Mouse (Mus musculus): ENCODE measurements around the gene Exosc7. TPM values are rescaled to one million over a fixed set of nuclear protein-coding genes. Genes with fewer than 3 reads are reported as not detected.
A peak's percentile ranks its signal among the peaks of the same experiment; 100 is the strongest.

The Exosc7 gene
- polyA plus RNA-seq, 1 experiment from 2014 or later: 110 TPM

DNA sequence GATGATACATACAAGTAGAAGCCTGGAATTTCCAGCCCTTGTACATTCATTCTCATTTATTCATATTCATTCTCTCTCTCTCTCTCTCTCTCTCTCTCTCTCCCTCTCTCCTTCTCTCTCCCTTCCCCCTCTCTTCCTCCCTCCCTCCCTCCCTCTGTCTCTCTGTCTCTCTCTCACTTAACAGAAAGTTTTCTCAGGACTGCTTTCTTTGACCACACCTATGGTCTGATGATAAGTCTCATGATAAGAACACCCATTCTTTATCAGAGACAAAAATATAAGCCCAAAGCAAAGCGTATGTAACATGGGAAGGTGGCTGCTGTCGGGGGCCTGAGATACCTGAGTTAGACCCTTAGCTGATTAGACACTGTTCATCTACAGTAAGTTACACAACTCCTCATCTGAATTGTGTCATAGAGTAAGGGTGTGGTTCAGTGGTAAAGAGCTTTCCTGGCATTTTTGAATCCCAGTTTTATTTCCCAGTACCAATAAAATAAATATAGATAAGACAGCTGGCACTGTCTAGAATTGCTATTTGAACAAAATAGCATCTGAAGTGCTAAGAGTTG is 11.5 kb downstream of the Exosc7 start:
- WGBS: 97% methylated on average over 2 of the region's 2 CpGs
- no peak for ATAC-seq (ENCODE audit: insufficient read depth, low FRiP score, low TSS enrichment)
- Histone ChIP-seq H3K4me3 (ENCODE audit: low read depth, low read length) (no peak overlapping the region), H3K4me1 (ENCODE audit: control insufficient read depth, insufficient read depth, low read length) (no peaks in the 10 kb centered on the region), H3K36me3 (ENCODE audit: control insufficient read depth, insufficient read depth, low read length) (peaks cover 13% of the 10 kb centered on the region), H3K9me3 (ENCODE audit: control insufficient read depth, low read length) (no peaks in the 10 kb centered on the region), H3K27ac (ENCODE audit: low read depth, low read length) (no peak overlapping the region), H3K4me2 (ENCODE audit: low read depth) (no peak overlapping the region), H3K9ac (ENCODE audit: low read length) (no peak overlapping the region), H3K27me3 (ENCODE audit: control insufficient read depth, insufficient read depth, low read length) (no peaks in the 10 kb centered on the region)
- DNase-seq (ENCODE audit: low spot score): no peak

DNA sequence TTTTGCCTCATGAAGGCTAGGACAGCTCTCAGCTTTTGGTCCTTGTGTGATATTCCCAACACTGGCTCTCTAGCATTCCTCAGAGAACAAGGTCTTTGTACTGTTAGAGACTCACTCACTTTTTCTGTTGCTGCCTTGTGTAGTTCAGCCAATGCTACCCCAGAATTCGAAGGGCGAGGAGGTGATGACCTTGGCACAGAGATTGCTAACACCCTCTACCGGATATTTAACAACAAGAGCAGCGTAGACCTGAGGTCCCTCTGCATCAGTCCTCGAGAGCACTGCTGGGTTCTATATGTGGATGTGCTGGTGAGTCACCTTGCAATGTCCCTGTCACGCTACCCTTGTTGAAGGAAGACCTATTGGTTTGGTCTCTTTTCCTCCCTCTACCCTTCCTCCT is 14.6 kb downstream of the Exosc7 start:
- Histone ChIP-seq H3K9me3 (ENCODE audit: control insufficient read depth, low read length) (no peaks in the 10 kb centered on the region), H3K4me1 (ENCODE audit: control insufficient read depth, insufficient read depth, low read length) (no peaks in the 10 kb centered on the region), H3K4me3 (ENCODE audit: low read depth, low read length) (no peak overlapping the region), H3K27ac (ENCODE audit: low read depth, low read length) (no peak overlapping the region), H3K27me3 (ENCODE audit: control insufficient read depth, insufficient read depth, low read length) (no peaks in the 10 kb centered on the region), H3K36me3 (ENCODE audit: control insufficient read depth, insufficient read depth, low read length) (peaks cover 17% of the 10 kb centered on the region), H3K9ac (ENCODE audit: low read length) (no peak overlapping the region), H3K4me2 (ENCODE audit: low read depth) (no peak overlapping the region)
- WGBS: 96% methylated on average over 6 of the region's 6 CpGs
- DNase-seq (ENCODE audit: low spot score): no peak
- ATAC-seq (ENCODE audit: insufficient read depth, low FRiP score, low TSS enrichment): no peak

DNA sequence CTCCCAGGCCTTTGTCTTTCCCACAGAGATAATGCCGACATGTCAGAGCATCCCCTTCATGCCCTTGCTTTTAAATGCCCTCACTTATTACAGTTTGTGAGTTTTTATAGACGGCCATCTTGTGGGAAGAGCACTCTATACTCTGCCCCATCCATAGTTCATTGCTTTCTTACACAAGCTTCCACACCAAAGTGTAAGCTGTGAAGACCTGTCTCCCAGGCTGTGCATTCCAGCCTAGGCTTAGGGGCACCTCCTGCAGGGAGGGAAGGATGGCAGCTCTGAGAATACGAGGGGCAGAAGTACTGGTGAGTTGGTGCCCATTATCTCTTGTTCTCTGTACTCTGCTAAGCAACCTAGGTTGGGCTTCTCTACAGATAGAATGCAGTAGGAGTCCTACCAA is 20.0 kb downstream of the Exosc7 start:
- H3K4me3 ChIP-seq (ENCODE audit: low read depth, low read length): no peak overlapping the region

DNA sequence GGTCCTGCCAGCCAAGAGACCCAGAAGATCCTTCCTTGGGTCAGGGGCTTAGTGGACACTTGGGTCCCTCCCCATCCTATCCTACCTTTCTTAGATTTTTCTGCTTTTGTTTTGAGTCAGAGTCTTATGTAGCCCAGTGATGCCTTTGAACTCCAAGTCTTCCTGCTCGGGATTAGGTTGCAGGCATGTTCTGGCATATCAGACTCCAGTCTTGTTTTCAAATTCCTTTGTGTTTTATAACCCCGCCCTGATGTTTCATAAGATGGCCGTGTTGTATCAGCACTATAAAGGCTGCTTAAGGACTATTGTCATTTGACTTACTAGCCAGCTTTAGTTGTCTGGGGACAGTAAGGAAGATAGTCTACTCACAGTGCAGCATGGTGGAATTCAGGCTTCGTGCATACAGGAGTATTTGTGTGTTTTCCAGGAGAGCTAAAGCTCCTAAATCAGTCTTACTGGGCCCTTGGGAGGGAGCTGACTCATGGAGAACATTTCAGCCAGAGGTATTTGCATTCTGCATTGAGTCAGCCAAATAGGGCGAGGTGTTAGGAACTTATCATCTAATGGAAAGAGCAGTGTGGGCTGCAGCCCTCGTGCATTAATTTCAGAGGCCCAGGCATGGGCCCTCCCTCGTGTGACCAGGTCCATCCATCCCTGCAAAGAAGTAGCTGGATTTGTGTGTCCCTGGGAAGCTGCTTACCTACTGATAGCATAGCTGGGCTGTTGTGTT is 24.1 kb downstream of the Exosc7 start:
- H3K27ac ChIP-seq (ENCODE audit: low read depth, low read length): no peak overlapping the region
- WGBS: 85% methylated on average over 7 of the region's 7 CpGs
- no peaks in the 10 kb centered on the region for H3K4me1 ChIP-seq (ENCODE audit: control insufficient read depth, insufficient read depth, low read length)
- H3K27me3 ChIP-seq (ENCODE audit: control insufficient read depth, insufficient read depth, low read length): no peaks in the 10 kb centered on the region
- H3K4me3 ChIP-seq (ENCODE audit: low read depth, low read length): no peak overlapping the region
- ATAC-seq (ENCODE audit: insufficient read depth, low FRiP score, low TSS enrichment) (no peak), DNase-seq (ENCODE audit: low spot score) (no peak)
- H3K9ac ChIP-seq (ENCODE audit: low read length): no peak overlapping the region
- no peak overlapping the region for H3K4me2 ChIP-seq (ENCODE audit: low read depth)
- H3K36me3 ChIP-seq (ENCODE audit: control insufficient read depth, insufficient read depth, low read length): peaks cover 14% of the 10 kb centered on the region
- H3K9me3 ChIP-seq (ENCODE audit: control insufficient read depth, low read length): no peaks in the 10 kb centered on the region

More for the DNA sequence above, 20.0 kb downstream of the Exosc7 start:
- Histone ChIP-seq H3K9ac (ENCODE audit: low read length) (no peak overlapping the region), H3K27me3 (ENCODE audit: control insufficient read depth, insufficient read depth, low read length) (no peaks in the 10 kb centered on the region), H3K4me2 (ENCODE audit: low read depth) (no peak overlapping the region), H3K9me3 (ENCODE audit: control insufficient read depth, low read length) (no peaks in the 10 kb centered on the region), H3K27ac (ENCODE audit: low read depth, low read length) (no peak overlapping the region), H3K36me3 (ENCODE audit: control insufficient read depth, insufficient read depth, low read length) (peaks cover 20% of the 10 kb centered on the region), H3K4me1 (ENCODE audit: control insufficient read depth, insufficient read depth, low read length) (no peaks in the 10 kb centered on the region)
- DNase-seq (ENCODE audit: low spot score) (no peak), ATAC-seq (ENCODE audit: insufficient read depth, low FRiP score, low TSS enrichment) (no peak)
- WGBS: 93% methylated on average over 3 of the region's 3 CpGs

DNA sequence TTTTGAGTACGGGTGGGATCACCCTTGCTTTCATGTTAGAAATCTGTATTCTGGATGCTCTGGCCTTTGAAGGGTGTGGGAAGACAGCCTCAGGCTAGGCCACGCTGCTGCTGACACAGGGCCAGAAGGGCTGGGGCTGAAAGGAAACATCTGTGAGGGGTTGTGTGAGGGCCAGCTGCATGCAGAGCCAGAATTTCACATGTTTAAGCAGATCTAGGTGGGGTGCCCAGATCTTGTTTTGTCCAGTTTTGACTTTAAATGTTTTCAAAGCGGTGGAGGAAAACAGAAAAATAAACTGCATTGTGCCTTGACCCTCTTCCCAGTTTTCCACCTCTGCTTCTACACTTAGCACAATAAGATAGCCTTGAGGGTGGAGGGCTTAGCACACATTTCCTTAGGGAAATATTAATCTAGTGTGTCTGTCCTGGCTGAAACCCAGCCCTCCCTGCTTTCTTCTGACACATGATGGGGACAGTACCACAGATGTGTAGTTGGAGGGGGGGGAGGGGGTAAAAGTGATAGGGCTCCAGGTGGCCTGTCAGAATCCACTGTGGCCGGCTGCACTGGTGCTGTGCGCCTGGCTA is 26.0 kb downstream of the Exosc7 start:
- Histone ChIP-seq H3K27ac (ENCODE audit: low read depth, low read length) (no peak overlapping the region), H3K4me3 (ENCODE audit: low read depth, low read length) (no peak overlapping the region), H3K36me3 (ENCODE audit: control insufficient read depth, insufficient read depth, low read length) (peaks cover 5% of the 10 kb centered on the region), H3K9ac (ENCODE audit: low read length) (no peak overlapping the region), H3K27me3 (ENCODE audit: control insufficient read depth, insufficient read depth, low read length) (no peaks in the 10 kb centered on the region), H3K4me2 (ENCODE audit: low read depth) (no peak overlapping the region), H3K4me1 (ENCODE audit: control insufficient read depth, insufficient read depth, low read length) (no peaks in the 10 kb centered on the region), H3K9me3 (ENCODE audit: control insufficient read depth, low read length) (no peaks in the 10 kb centered on the region)
- ATAC-seq (ENCODE audit: insufficient read depth, low FRiP score, low TSS enrichment): peak; percentile 60; the same call in 1 of the 2 replicates
- DNase-seq (ENCODE audit: low spot score): no peak
- 68% methylated on average over 5 of the region's 5 CpGs for WGBS

DNA sequence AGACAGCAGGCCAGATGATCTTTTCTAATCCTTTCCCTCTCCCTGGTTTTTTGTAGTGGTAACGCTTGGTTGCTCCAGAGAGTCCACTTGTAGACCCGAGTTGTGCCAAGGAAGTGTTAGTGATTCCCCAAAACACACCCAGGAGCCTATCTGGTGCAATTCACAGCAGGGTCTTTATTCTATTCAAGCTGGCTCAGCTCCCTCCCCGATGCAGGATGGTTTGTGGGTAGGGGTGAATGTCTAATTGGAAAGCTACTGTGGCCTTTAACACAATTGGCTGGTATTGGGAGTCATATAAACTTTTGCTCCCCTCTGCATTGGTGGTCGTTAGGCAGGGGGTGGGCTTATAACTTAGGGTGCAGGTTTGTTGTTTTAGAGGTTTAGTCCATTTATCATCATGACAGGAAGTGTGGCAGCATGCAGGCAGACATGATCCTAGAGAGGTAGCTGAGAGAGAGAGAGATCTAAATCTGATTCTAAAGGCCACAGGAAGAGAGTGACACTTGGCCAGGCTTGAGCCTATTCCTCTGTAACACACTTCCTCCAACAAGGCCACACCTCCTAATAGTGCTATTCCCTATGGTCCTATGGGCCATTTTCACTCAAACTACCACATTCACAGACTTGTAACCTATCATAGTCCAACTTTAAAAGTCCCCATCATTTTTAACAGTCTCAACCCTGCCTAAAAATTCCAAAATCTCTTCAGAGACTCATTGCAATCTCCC is 27.0 kb downstream of the Exosc7 start:
- no peaks in the 10 kb centered on the region for H3K4me1 ChIP-seq (ENCODE audit: control insufficient read depth, insufficient read depth, low read length)
- ATAC-seq (ENCODE audit: insufficient read depth, low FRiP score, low TSS enrichment) (no peak), DNase-seq (ENCODE audit: low spot score) (no peak)
- WGBS: 85% methylated on average over 4 of the region's 4 CpGs
- H3K4me3 ChIP-seq (ENCODE audit: low read depth, low read length): no peak overlapping the region
- no peak overlapping the region for H3K27ac ChIP-seq (ENCODE audit: low read depth, low read length)
- H3K9ac ChIP-seq (ENCODE audit: low read length): no peak overlapping the region
- no peaks in the 10 kb centered on the region for H3K9me3 ChIP-seq (ENCODE audit: control insufficient read depth, low read length)
- H3K36me3 ChIP-seq (ENCODE audit: control insufficient read depth, insufficient read depth, low read length): peaks cover 2% of the 10 kb centered on the region
- no peaks in the 10 kb centered on the region for H3K27me3 ChIP-seq (ENCODE audit: control insufficient read depth, insufficient read depth, low read length)
- no peak overlapping the region for H3K4me2 ChIP-seq (ENCODE audit: low read depth)

DNA sequence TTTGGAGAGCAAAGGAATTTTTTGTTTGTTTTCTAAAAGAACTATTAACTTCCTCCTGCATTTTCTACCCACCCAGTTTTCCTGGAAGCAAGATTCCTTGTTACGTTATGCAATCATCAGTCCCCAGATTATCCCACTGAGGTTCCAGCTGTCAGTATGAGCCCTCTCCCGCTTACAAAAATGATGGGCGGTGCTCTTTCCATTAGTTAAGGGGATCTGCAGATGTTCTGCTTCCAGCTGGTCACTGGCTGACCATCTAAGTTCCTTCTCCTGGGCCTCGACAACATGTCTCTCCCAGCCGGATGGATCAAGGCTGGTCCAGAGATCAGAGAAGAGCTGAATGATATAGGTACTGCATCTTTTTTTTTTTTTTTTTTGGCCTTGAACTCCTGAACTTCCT is 35.4 kb downstream of the Exosc7 start:
- Histone ChIP-seq H3K4me3 (ENCODE audit: low read depth, low read length) (no peak overlapping the region), H3K27me3 (ENCODE audit: control insufficient read depth, insufficient read depth, low read length) (no peaks in the 10 kb centered on the region), H3K4me2 (ENCODE audit: low read depth) (no peak overlapping the region), H3K9me3 (ENCODE audit: control insufficient read depth, low read length) (no peaks in the 10 kb centered on the region), H3K4me1 (ENCODE audit: control insufficient read depth, insufficient read depth, low read length) (no peaks in the 10 kb centered on the region), H3K36me3 (ENCODE audit: control insufficient read depth, insufficient read depth, low read length) (no peaks in the 10 kb centered on the region), H3K9ac (ENCODE audit: low read length) (no peak overlapping the region), H3K27ac (ENCODE audit: low read depth, low read length) (no peak overlapping the region)
- WGBS: 80% methylated on average over 5 of the region's 5 CpGs
- ATAC-seq (ENCODE audit: insufficient read depth, low FRiP score, low TSS enrichment): no peak
- DNase-seq (ENCODE audit: low spot score): no peak

DNA sequence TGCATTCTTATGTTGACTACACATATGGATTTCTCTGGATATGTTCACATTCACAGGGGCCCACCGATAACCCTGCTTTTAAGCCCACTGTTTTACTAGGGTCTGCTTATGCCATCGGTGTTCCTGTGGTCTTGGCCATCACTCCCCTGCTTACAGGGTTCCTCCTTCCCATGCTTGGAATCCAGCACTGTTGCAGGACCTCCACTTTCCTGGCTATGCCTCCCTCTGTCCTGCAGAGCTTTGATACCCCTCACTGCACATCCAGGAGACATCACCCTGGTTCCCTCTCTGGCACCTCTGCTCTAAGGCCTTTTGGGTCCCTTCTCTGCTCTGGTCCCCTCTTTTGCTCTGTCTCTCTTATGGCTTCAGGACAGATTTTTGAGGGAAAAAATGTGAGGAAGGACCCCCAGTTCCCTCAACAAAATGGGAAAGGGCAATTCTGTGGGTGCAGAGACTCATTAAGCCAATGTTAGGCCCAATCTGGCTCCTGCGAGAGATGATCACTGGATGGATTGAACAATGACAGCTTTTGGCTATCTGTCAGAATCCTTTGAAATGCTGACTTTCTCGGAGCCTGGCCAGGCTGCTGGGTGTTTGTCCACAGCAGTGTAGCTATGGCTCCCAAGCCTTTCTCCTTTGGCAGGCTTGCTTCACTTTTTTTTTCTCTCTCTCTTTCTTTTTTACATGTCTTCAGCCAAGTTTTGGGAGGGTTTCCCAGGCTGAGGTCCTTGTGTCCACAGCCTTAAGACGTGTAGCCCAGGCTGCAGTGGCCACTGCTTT is 37.4 kb downstream of the Exosc7 start, which contains the start of gene Clec3b:
Gene Clec3b, plus strand, starts transcription at position 706 of the 780 bp plus-strand sequence.
- Histone ChIP-seq H3K27me3 (ENCODE audit: control insufficient read depth, insufficient read depth, low read length) (no peaks in the 10 kb centered on the region), H3K9me3 (ENCODE audit: control insufficient read depth, low read length) (no peaks in the 10 kb centered on the region), H3K4me3 (ENCODE audit: low read depth, low read length) (no peak within 1 kb of the TSS), H3K9ac (ENCODE audit: low read length) (no peak within 1 kb of the TSS), H3K27ac (ENCODE audit: low read depth, low read length) (no peak within 1 kb of the TSS), H3K4me2 (ENCODE audit: low read depth) (no peak within 1 kb of the TSS), H3K36me3 (ENCODE audit: control insufficient read depth, insufficient read depth, low read length) (no peaks in the 10 kb centered on the region), H3K4me1 (ENCODE audit: control insufficient read depth, insufficient read depth, low read length) (no peaks in the 10 kb centered on the region)
- WGBS: 90% methylated on average over 5 of the region's 5 CpGs
- no peak for ATAC-seq (ENCODE audit: insufficient read depth, low FRiP score, low TSS enrichment)
- DNase-seq (ENCODE audit: low spot score): no peak

Measured in neural tube, embryonic 11.5 days (tissue).